Mouse (Mus musculus) liver, postnatal 0 days (tissue): ENCODE measurements around the gene Trabd2b.
A peak's percentile ranks its signal among the peaks of the same experiment; 100 is the strongest.

Experiments used
- CTCF ChIP-seq: sonication (generic); IDR thresholded peaks from 2 replicates; pipeline ENCODE4 v1.5.1; 2016; ENCODE audit warnings: antibody characterized with exemption, low read depth
- EP300 ChIP-seq: IDR thresholded peaks from 2 replicates; pipeline ENCODE4 v1.6.1; 2016; ENCODE audit warnings: antibody characterized with exemption, low read depth, mild to moderate bottlenecking

DNA sequence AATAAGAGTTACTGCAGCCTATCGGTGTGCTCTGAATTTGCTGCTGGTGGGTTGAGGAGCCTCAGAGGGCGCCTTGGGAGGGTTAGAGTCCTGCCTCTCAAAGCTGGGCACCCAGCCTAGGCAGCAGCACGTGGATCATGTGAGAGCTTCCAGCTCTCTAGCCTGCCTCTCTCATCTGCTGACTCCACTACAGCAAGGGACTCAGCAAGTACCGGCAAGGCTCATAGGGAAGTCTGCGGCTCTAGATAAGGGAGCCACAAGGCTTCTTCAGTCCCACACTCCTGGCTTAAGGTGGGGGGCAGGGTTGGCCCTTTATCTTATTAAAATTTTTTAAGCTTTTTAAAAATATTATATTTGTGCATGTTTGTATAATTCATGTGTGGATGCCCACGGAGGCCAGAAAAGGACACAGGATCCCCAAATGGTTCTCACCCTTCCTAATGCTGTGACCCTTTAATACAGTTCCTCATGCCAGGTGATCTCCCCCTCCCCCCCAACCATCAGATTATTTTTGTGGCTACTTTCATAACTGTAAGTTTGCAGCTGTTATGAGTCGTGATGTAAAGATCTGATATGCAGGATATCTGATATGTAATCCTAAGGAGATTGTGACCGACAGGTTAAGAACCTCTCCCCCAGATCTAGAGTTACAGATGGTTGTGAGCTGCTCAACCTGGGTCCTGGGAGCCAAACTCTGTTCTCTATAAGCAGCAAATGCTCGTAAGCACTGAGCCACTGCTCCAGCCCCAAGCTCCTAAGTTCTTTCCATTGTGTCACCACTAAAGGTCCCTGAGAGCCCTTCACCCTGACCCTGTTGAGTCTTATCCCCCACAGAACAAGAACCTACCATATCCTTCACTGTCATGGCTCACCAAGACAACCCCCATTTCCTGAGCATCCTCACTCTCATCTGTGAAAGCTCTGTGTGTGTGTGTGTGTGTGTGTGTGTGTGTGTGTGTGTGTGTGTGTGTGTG lies 257.8 kb downstream of the Trabd2b start:
- TF ChIP-seq CTCF (no peak), EP300 (peak; percentile 55)
